Mouse (Mus musculus) brain, embryonic 14.5 days (tissue): Measurements from ENCODE around the gene Dkk3.

Experiments
- CTCF ChIP-seq: fragments of 200-500 bp; IDR thresholded peaks from 2 replicates; pipeline ENCODE4 v1.5.1; 2012; ENCODE audit warnings: inconsistent platforms, mild to moderate bottlenecking, moderate library complexity, borderline replicate concordance; ENCODE audit not compliant: insufficient read depth, insufficient read length; ENCODE audit errors: extremely low read depth
- POLR2A ChIP-seq: fragments of 200-500 bp; IDR thresholded peaks from 2 replicates; pipeline ENCODE4 v1.6.1; 2012; ENCODE audit warnings: mild to moderate bottlenecking, inconsistent platforms, borderline replicate concordance; ENCODE audit not compliant: poor library complexity, insufficient read depth, insufficient read length, severe bottlenecking; ENCODE audit errors: extremely low read depth

DNA sequence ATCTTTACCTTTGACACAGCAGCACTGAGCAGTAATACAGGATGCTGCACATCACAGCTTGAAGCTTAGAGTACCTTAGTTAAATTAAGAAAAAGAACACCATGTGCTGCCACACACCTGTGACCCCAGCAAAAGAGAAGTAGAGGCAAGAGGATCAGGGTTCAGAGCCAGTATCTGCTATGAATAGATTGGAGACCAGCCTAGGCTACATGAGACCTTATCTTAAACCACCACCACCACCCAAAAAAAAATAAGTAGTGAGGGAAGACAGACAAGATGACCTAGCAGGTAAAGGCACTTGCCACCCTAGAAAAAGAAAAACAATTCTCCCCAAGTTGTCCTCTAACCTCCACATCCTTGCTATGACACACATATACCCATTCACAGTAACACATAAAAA lies 50.1 kb downstream of the Dkk3 start:
- no peak for TF ChIP-seq POLR2A
- TF ChIP-seq CTCF = no peak
